Mouse (Mus musculus): ENCODE data around the gene Ell3. TPM values are rescaled to one million over a fixed set of nuclear protein-coding genes. Genes with fewer than 3 reads are reported as not detected.

Gene Ell3
- total and polyA plus RNA-seq, 3 experiments: not detected

DNA sequence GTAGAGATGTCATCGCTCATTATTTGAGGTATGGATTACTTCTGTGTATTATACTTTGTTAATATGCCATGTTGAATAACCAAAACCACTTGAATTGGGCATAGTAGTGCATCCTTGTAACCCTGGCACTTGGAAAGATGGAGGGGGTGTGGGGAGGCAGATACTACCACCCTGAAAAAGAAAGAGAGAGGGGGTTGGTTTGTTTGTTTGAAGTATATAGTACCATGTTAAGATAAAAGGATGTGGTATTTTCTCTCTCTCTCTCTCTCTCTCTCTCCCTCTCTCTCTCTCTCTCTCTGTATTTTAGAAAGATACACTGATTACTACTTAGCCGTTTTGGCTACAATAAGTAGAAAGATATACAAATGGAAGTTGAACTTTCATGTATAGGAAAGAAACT, 18.2 kb downstream of the Ell3 start:
- H3K9me3 ChIP-seq (replicated peaks; ENCODE audit: insufficient read depth, low read length): no peaks in the 10 kb centered on the region
- TF ChIP-seq CHD1 (IDR thresholded peaks at IDR 0.05; ENCODE audit: low read depth, low read length) (no peak), JUND (IDR thresholded peaks at IDR 0.05; ENCODE audit: low read depth, low read length) (no peak), MAFK (IDR thresholded peaks at IDR 0.05; ENCODE audit: borderline replicate concordance, low read depth, low read length) (no peak), MEF2A (IDR thresholded peaks at IDR 0.05; ENCODE audit: extremely low read depth, insufficient replicate concordance, low read depth, low read length, poor library complexity, severe bottlenecking) (no peak), NRF1 (IDR thresholded peaks at IDR 0.05; ENCODE audit: insufficient read depth, low read depth, low read length, poor library complexity, severe bottlenecking) (no peak), HCFC1 (IDR thresholded peaks at IDR 0.05; ENCODE audit: low read depth, low read length) (no peak), UBTF (IDR thresholded peaks at IDR 0.05; ENCODE audit: borderline replicate concordance, insufficient read depth, low read depth, low read length) (no peak), RAD21 (IDR thresholded peaks at IDR 0.05; ENCODE audit: low read depth, low read length) (no peak), MAX (IDR thresholded peaks at IDR 0.05; ENCODE audit: low read length) (no peak), ZMIZ1 (IDR thresholded peaks at IDR 0.05; ENCODE audit: low read depth, low read length) (no peak), POLR2A (IDR thresholded peaks at IDR 0.05; ENCODE audit: control insufficient read depth in 1 of 2, insufficient read depth in 1 of 2, low read depth in 1 of 2, low read length in 2 of 2, poor library complexity in 1 of 2) (no peak), SIN3A (IDR thresholded peaks at IDR 0.05; ENCODE audit: low read length) (no peak), ZKSCAN1 (IDR thresholded peaks at IDR 0.05; ENCODE audit: low read depth, low read length) (no peak), KAT2A (conservative IDR thresholded peaks at IDR 0.05; ENCODE audit: low read depth, low read length) (no peak), GATA1 (IDR thresholded peaks at IDR 0.05; ENCODE audit: low read depth, low read length) (no peak), GABPA (IDR thresholded peaks at IDR 0.05; ENCODE audit: low read depth, low read length) (no peak), ZNF384 (IDR thresholded peaks at IDR 0.05; ENCODE audit: low read depth, low read length) (no peak), ETS1 (IDR thresholded peaks at IDR 0.05; ENCODE audit: low read depth, low read length) (no peak), POLR2AphosphoS2 (IDR thresholded peaks at IDR 0.05; ENCODE audit: low read length) (no peak)
- H3K27ac ChIP-seq (ENCODE audit: control insufficient read depth, low read depth, low read length): no peak overlapping the region
- no peak overlapping the region for H3K4me3 ChIP-seq (ENCODE audit: control insufficient read depth in 1 of 2, insufficient read depth in 1 of 2, low read depth in 2 of 2, low read length in 2 of 2)
- no peak for DNase-seq (ENCODE audit: low read depth, low spot score)
- no peaks in the 10 kb centered on the region for H3K4me1 ChIP-seq (ENCODE audit: control insufficient read depth in 1 of 2, insufficient read depth in 2 of 2, low read length in 2 of 2)
- no peaks in the 10 kb centered on the region for H3K27me3 ChIP-seq (ENCODE audit: control insufficient read depth in 1 of 2, insufficient read depth in 2 of 2, low read length in 2 of 2)
- H3K36me3 ChIP-seq (ENCODE audit: control insufficient read depth in 1 of 2, insufficient read depth in 2 of 2, low read length in 2 of 2): peaks cover 0 to 59% of the 10 kb centered on the region in 2 experiments; a peak in 2 of 4 replicates
- H3K9ac ChIP-seq (ENCODE audit: control insufficient read depth, low read depth, low read length, poor library complexity, severe bottlenecking): no peak overlapping the region
- peaks cover 1% of the 10 kb centered on the region; the same call in 1 of the 2 replicates for H3K79me2 ChIP-seq (ENCODE audit: control insufficient read depth, insufficient read depth, low read length, poor library complexity)

DNA sequence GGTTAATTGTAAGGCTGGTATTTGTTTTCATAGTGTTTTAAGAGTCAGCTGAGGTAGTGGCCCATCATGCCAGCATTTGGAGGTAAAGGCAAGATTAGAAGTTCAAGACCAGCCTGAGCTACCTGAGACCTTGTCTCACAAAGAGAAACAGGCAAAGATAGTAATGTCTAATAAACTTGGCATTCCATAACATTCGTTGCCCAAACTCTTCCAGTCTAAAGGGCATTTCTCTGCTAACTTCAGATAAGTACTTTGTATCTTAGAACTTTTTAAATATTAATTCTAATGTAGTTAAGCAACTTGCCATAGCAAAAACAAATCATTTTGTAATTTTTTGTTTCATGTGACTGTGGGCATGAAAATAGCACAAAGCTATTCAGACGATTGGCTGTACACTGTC, 20.9 kb downstream of the Ell3 start:
- TF ChIP-seq RCOR1 (IDR thresholded peaks at IDR 0.05; ENCODE audit: low read depth, low read length) (no peak), ELF1 (IDR thresholded peaks at IDR 0.05; ENCODE audit: low read depth, low read length) (no peak), MXI1 (IDR thresholded peaks at IDR 0.05; ENCODE audit: low read depth, low read length) (no peak), SMC3 (IDR thresholded peaks at IDR 0.05; ENCODE audit: low read depth, low read length) (no peak), ZNF384 (IDR thresholded peaks at IDR 0.05; ENCODE audit: low read depth, low read length) (no peak)
- Histone ChIP-seq H3K36me3 (ENCODE audit: control insufficient read depth in 1 of 2, insufficient read depth in 2 of 2, low read length in 2 of 2) (peaks cover 8 to 44% of the 10 kb centered on the region in 2 experiments), H3K27me3 (ENCODE audit: control insufficient read depth in 1 of 2, insufficient read depth in 2 of 2, low read length in 2 of 2) (no peaks in the 10 kb centered on the region)

More for the DNA sequence above, 20.9 kb downstream of the Ell3 start:
- Histone ChIP-seq H3K4me3 (ENCODE audit: control insufficient read depth in 1 of 2, insufficient read depth in 1 of 2, low read depth in 2 of 2, low read length in 2 of 2) (no peak overlapping the region), H3K9me3 (replicated peaks; ENCODE audit: insufficient read depth, low read length) (no peaks in the 10 kb centered on the region), H3K4me1 (ENCODE audit: control insufficient read depth in 1 of 2, insufficient read depth in 2 of 2, low read length in 2 of 2) (no peaks in the 10 kb centered on the region; a peak in 1 of 4 replicates), H3K9ac (ENCODE audit: control insufficient read depth, low read depth, low read length, poor library complexity, severe bottlenecking) (no peak overlapping the region), H3K79me2 (ENCODE audit: control insufficient read depth, insufficient read depth, low read length, poor library complexity) (peaks cover 17% of the 10 kb centered on the region), H3K27ac (ENCODE audit: control insufficient read depth, low read depth, low read length) (no peak overlapping the region)
- DNase-seq (ENCODE audit: low read depth, low spot score): no peak

Data from MEL (cell line).